Mouse (Mus musculus): ENCODE results near the gene Slc31a2. TPM values are rescaled to one million over a fixed set of nuclear protein-coding genes. Genes with fewer than 3 reads are reported as not detected.

Slc31a2 gene
- 17.7 TPM for polyA plus RNA-seq (2014; fragmentation: Illumina TruSeq; extraction: RNeasy Lipid Tissue Mini Kit (QIAGEN cat#74804); ENCODE audit: low read depth, low replicate concordance)

DNA sequence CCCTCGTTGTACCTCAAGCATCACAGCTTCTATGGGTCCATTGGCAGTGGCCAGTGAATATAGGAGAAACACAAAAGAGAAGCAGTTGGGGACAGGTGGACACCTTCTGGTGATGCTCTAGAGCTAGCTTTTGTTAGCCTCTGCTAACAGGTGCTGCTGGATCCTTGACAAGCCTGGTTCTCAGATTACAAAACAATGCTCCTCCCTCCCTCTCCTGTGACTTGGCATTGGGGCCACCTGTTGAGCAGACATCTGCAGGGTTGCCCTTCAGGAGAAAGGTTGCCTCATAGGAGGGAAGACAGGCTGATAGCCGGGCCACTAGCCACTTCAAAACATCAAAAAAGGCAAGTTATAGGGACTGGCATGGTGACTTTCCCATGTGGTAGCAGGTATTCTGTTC, at the start of gene Slc31a2:
Slc31a2 (plus strand) TSS at position 287 of the 400 bp plus-strand sequence.

GRCm38 (mm10) chr4:62230769-62231168, 31.6 kb upstream of the Slc31a2 start, which contains the start of gene Zfp37:
Gene Zfp37 (minus strand): TSS chr4:62231047.

Other genes starting within 250 kb of the Slc31a2 start
- not detected for gene Mup20, start 208.4 kb upstream of the Slc31a2 start, polyA plus RNA-seq (2014; fragmentation: Illumina TruSeq; extraction: RNeasy Lipid Tissue Mini Kit (QIAGEN cat#74804); ENCODE audit: low read depth, low replicate concordance)
- 3.4 TPM for gene Mup3, start 175.2 kb upstream of the Slc31a2 start, polyA plus RNA-seq (2014; fragmentation: Illumina TruSeq; extraction: RNeasy Lipid Tissue Mini Kit (QIAGEN cat#74804); ENCODE audit: low read depth, low replicate concordance)
- not detected for gene Mup21, start 111.7 kb upstream of the Slc31a2 start, polyA plus RNA-seq (2014; fragmentation: Illumina TruSeq; extraction: RNeasy Lipid Tissue Mini Kit (QIAGEN cat#74804); ENCODE audit: low read depth, low replicate concordance)
- 12.1 TPM for gene Zfp37, start 31.5 kb upstream of the Slc31a2 start, polyA plus RNA-seq (2014; fragmentation: Illumina TruSeq; extraction: RNeasy Lipid Tissue Mini Kit (QIAGEN cat#74804); ENCODE audit: low read depth, low replicate concordance)
- 18.9 TPM for gene Fkbp15, start 98.0 kb downstream of the Slc31a2 start, polyA plus RNA-seq (2014; fragmentation: Illumina TruSeq; extraction: RNeasy Lipid Tissue Mini Kit (QIAGEN cat#74804); ENCODE audit: low read depth, low replicate concordance)
- 232 TPM for gene Slc31a1, start 98.2 kb downstream of the Slc31a2 start, polyA plus RNA-seq (2014; fragmentation: Illumina TruSeq; extraction: RNeasy Lipid Tissue Mini Kit (QIAGEN cat#74804); ENCODE audit: low read depth, low replicate concordance)
- 56.6 TPM for gene Cdc26, start 146.1 kb downstream of the Slc31a2 start, polyA plus RNA-seq (2014; fragmentation: Illumina TruSeq; extraction: RNeasy Lipid Tissue Mini Kit (QIAGEN cat#74804); ENCODE audit: low read depth, low replicate concordance)
- 10.6 TPM for gene Prpf4, start 146.2 kb downstream of the Slc31a2 start, polyA plus RNA-seq (2014; fragmentation: Illumina TruSeq; extraction: RNeasy Lipid Tissue Mini Kit (QIAGEN cat#74804); ENCODE audit: low read depth, low replicate concordance)
- gene Rnf183, start 172.7 kb downstream of the Slc31a2 start, polyA plus RNA-seq (2014; fragmentation: Illumina TruSeq; extraction: RNeasy Lipid Tissue Mini Kit (QIAGEN cat#74804); ENCODE audit: low read depth, low replicate concordance): 4.2 TPM
- 6.2 TPM for gene Wdr31, start 208.3 kb downstream of the Slc31a2 start, polyA plus RNA-seq (2014; fragmentation: Illumina TruSeq; extraction: RNeasy Lipid Tissue Mini Kit (QIAGEN cat#74804); ENCODE audit: low read depth, low replicate concordance)
- gene Bspry, start 217.5 kb downstream of the Slc31a2 start, polyA plus RNA-seq (2014; fragmentation: Illumina TruSeq; extraction: RNeasy Lipid Tissue Mini Kit (QIAGEN cat#74804); ENCODE audit: low read depth, low replicate concordance): 3.4 TPM
- 0.40 TPM for gene Hdhd3, start 240.9 kb downstream of the Slc31a2 start, polyA plus RNA-seq (2014; fragmentation: Illumina TruSeq; extraction: RNeasy Lipid Tissue Mini Kit (QIAGEN cat#74804); ENCODE audit: low read depth, low replicate concordance)

Measured in kidney, adult 10 weeks (tissue).